Mouse (Mus musculus) stomach, postnatal 0 days (tissue): ENCODE data around the gene Prim2.

ENCODE experiments used
- CTCF ChIP-seq: IDR thresholded peaks from 2 replicates; pipeline ENCODE4 v1.5.1; 2016; ENCODE audit warnings: antibody characterized with exemption, low read depth, mild to moderate bottlenecking, moderate library complexity
- EP300 ChIP-seq: optimal IDR thresholded peaks from 2 replicates; pipeline ENCODE3; 2016; ENCODE audit warnings: antibody characterized with exemption

- no peak for TF ChIP-seq CTCF
- TF ChIP-seq EP300 = no peak
These were observed 42.4 kb upstream of the Prim2 start for GRCm38 (mm10) chr1:33712026-33712425.
